Mouse (Mus musculus) midbrain, embryonic 11.5 days (tissue): ENCODE measurements at regions not wholly inside any gene's neighbourhood (a gene's known extent, or its start where the extent isn't known, plus 50 kb on each side); places are given as distances from the start of the nearest gene placed in this dataset.
"Not testable (repeated sequence)": the region's sequence is repeated elsewhere in the genome, so short reads cannot be mapped to it uniquely, and the experiment has no call there.

ENCODE experiments used
- ATAC-seq: fragments of 200-750 bp; cut with Nextera tagmentation; 2 replicates; pipeline ENCODE4 v1.8.0; 2017; ENCODE audit warnings: moderate TSS enrichment, moderate library complexity; ENCODE audit not compliant: low FRiP score
- DNase-seq: peaks from one replicate; pipeline ENCODE4 v3.0.0; 2015; ENCODE audit warnings: low spot score; ENCODE audit errors: missing footprints
- H3K27ac ChIP-seq: fragments of 300-500 bp; sonication (generic); 2 replicates; pipeline ENCODE4 v1.5.1; 2014; ENCODE audit warnings: low read depth, low read length
- H3K27me3 ChIP-seq: fragments of 300-500 bp; sonication (generic); 2 replicates; pipeline ENCODE4 v1.6.1; 2014; ENCODE audit warnings: mild to moderate bottlenecking, low read length, moderate library complexity, mixed read lengths; ENCODE audit not compliant: control insufficient read depth, insufficient read depth
- H3K36me3 ChIP-seq: fragments of 300-500 bp; sonication (generic); 2 replicates; pipeline ENCODE4 v1.6.1; 2014; ENCODE audit warnings: mild to moderate bottlenecking, low read length, moderate library complexity, mixed read lengths; ENCODE audit not compliant: control insufficient read depth, insufficient read depth
- H3K4me1 ChIP-seq: fragments of 300-500 bp; sonication (generic); 2 replicates; pipeline ENCODE4 v1.6.1; 2014; ENCODE audit warnings: low read length; ENCODE audit not compliant: control insufficient read depth, insufficient read depth
- H3K4me2 ChIP-seq: fragments of 300-500 bp; sonication (generic); 2 replicates; pipeline ENCODE4 v1.6.1; 2014; ENCODE audit warnings: mild to moderate bottlenecking, moderate library complexity
- H3K4me3 ChIP-seq: fragments of 300-500 bp; sonication (generic); 2 replicates; pipeline ENCODE4 v1.5.1; 2014; ENCODE audit warnings: low read depth, low read length
- H3K9ac ChIP-seq: fragments of 300-500 bp; sonication (generic); 2 replicates; pipeline ENCODE4 v1.6.1; 2014; ENCODE audit warnings: low read length
- H3K9me3 ChIP-seq: fragments of 300-500 bp; sonication (generic); 2 replicates; pipeline ENCODE4 v1.6.1; 2016; ENCODE audit warnings: low read length; ENCODE audit not compliant: control insufficient read depth
- WGBS: fragments of 180-500 bp; shearing (Covaris S2); extraction: QIAGEN DNeasy Blood & Tissue Kit; methylation state at CpG from one replicate; pipeline ENCODE4 v1.1.7; 2014; 5-methylcytosine and 5-hydroxymethylcytosine counted together

DNA sequence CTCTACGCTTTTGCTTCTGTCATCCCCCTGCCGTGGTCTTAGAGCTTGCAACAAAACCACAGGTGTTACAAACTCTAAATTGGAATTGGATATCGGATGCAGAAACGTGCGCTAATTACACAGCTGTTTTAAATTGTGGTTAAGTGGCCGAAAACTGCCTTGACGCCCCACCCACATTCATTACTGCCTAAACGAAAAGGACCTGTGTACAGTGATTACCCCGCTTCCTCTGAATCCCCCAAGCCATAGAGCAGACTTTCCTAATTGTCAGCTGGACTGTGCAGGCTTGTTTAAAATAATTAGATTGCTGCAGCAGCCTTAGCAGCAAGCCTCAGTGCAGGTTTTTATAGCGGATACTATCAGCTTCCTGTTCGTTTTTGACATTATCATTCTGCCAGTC is 94.7 kb downstream of the Cxxc4 start:
- no peak overlapping the region; the same call in 1 of the 2 replicates for H3K9ac ChIP-seq

DNA sequence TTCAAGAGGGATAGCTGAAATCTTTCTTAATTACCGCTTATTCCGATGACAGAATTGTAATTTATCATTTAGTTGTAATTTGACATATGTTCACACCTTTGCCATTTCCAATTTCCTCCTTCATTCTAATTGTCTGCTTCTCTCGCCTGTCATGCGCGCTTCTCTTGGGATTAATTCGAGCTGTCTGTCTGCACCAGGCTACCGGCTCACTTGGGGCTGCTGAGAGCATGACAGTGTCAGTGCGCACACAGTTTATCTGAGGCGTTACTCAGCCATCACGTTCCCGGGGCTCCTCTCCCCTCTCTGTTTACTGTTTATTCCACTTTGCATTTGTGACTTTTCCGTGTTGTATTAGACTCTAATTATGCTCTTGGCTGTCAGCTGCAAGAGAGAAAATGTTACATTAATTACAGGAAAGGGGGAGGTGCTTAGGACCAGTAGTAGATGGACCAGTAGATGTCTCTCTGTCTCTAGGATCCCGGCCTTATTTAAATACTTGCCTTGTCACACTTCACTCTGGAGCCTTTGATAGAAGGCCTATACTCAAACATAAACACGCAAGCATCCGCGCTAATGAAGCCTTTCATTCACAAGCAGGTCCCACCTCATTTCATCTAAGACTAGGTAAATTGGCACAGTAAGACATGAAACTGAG is 95.3 kb downstream of the Cxxc4 start:
- H3K9me3 ChIP-seq: no peaks in the 10 kb centered on the region
- H3K9ac ChIP-seq: no peak overlapping the region; the same call in 1 of the 2 replicates
- DNase-seq: no peak
- peak; percentile 80 for ATAC-seq
- peak overlapping the region; percentile 12 for H3K4me2 ChIP-seq
- no peaks in the 10 kb centered on the region for H3K36me3 ChIP-seq
- no peak overlapping the region for H3K4me3 ChIP-seq
- no peaks in the 10 kb centered on the region for H3K27me3 ChIP-seq
- 51% methylated on average over 16 of the region's 16 CpGs for WGBS
- H3K27ac ChIP-seq: no peak overlapping the region
- H3K4me1 ChIP-seq: no peaks in the 10 kb centered on the region; the same call in 1 of the 2 replicates

More for the DNA sequence above, 94.7 kb downstream of the Cxxc4 start:
- Histone ChIP-seq H3K4me1 (no peaks in the 10 kb centered on the region; the same call in 1 of the 2 replicates), H3K4me2 (peak overlapping the region; percentile 12), H3K4me3 (no peak overlapping the region), H3K27me3 (no peaks in the 10 kb centered on the region), H3K9me3 (no peaks in the 10 kb centered on the region), H3K36me3 (no peaks in the 10 kb centered on the region), H3K27ac (no peak overlapping the region)
- 67% methylated on average over 11 of the region's 11 CpGs for WGBS
- ATAC-seq: peak; percentile 39; the same call in 1 of the 2 replicates
- no peak for DNase-seq

DNA sequence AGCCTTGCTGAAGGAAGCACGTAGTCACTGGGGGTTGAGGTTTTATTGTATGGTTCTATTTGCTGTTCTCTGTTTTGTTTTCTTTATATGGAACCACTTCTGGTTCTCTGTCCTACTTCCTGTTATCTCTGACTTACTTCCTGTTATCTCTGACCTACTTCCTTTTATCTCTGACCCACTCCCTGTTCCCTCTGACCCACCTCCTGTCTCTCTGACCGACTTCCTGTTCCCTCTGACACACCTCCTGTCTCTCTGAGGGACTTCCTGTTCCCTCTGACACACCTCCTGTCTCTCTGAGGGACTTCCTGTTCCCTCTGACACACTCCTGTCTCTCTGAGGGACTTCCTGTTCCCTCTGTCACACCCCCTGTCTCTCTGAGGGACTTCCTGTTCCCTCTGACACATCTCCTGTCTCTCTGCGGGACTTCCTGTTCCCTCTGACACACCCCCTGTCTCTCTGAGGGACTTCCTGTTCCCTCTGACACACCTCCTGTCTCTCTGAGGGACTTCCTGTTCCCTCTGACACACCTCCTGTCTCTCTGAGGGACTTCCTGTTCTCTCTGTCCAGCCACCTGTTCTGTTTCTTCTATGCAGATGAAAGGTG is 102.9 kb downstream of the Cxxc4 start:
- H3K27ac ChIP-seq, H3K9me3 ChIP-seq, ATAC-seq, H3K9ac ChIP-seq, DNase-seq, H3K4me2 ChIP-seq, H3K4me1 ChIP-seq, H3K4me3 ChIP-seq, H3K36me3 ChIP-seq, H3K27me3 ChIP-seq: not testable (repeated sequence)
- WGBS: 86% methylated on average over 3 of the region's 3 CpGs

DNA sequence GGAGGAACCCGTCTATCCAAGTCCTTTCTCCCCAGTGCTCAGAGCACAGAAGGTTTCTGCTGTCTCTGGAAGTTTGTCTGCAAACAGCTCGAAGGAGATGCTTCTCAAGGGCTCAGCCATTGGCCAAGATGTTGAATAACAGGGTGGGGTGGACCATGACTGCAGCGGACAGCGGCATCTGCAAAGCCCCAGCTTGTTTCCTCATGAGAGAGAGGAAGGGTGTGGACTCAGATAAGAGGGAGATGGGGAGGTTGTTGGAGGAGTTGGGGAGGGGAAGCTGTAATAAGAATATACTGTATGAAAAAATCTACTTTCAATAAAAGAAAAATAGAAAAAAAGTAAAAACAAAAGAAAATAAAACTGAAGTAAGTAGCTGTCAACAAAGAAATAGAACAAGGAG is 129.7 kb downstream of the Cxxc4 start:
- no peak for DNase-seq
- Histone ChIP-seq H3K27me3 (no peaks in the 10 kb centered on the region), H3K9me3 (no peaks in the 10 kb centered on the region), H3K4me2 (no peak overlapping the region), H3K4me3 (no peak overlapping the region), H3K36me3 (no peaks in the 10 kb centered on the region), H3K9ac (no peak overlapping the region), H3K4me1 (peaks cover 6% of the 10 kb centered on the region), H3K27ac (no peak overlapping the region)
- no peak for ATAC-seq
- 85% methylated on average over 4 of the region's 4 CpGs for WGBS

DNA sequence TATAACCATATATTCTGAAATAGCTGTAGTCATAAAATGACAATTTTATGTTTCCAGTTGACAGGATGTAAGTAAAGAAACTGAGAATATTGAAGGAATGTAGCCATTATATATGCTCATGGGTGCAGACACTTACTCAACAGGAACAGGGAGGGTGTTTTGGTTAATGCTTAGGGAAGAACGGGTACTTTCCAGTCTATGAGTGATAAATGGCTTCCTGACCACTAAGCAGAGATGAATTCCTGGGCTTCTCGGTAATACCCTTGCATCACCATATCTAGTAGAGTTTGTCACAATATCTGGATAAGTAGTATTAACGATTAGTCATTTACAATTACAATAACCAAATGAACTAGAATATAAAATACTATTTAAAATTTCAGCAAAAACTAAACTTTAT is 130.5 kb downstream of the Cxxc4 start:
- H3K4me2 ChIP-seq: no peak overlapping the region
- H3K27ac ChIP-seq: no peak overlapping the region
- 89% methylated on average over 3 of the region's 3 CpGs for WGBS
- no peaks in the 10 kb centered on the region for H3K36me3 ChIP-seq
- H3K9ac ChIP-seq: no peak overlapping the region
- no peaks in the 10 kb centered on the region for H3K9me3 ChIP-seq
- no peaks in the 10 kb centered on the region for H3K27me3 ChIP-seq
- DNase-seq: no peak
- H3K4me1 ChIP-seq: peaks cover 6% of the 10 kb centered on the region
- ATAC-seq: no peak
- no peak overlapping the region for H3K4me3 ChIP-seq

DNA sequence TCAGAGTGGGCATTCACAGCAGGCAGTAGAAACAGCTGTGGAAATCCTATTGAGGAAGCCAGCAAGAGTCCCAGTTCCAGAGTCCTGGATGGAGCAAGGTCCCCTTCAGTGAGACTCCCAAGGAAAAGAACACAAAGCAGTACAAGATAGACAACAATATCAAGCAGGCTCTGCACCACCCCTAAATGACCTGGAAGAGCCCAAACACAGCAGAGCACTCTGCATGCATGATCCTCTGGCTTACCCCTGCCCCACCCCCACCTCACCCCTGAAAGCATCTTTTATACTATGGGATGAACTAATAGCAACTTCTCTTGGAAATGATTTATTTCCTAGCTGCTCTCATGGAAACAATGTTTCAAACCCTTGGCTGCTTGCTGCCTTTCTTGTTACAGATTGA is 132.3 kb downstream of the Cxxc4 start:
- ATAC-seq (peak; percentile 49), DNase-seq (no peak)
- no peaks in the 10 kb centered on the region for H3K9me3 ChIP-seq
- H3K27ac ChIP-seq: no peak overlapping the region
- H3K27me3 ChIP-seq: no peaks in the 10 kb centered on the region
- H3K4me1 ChIP-seq: peaks cover 6% of the 10 kb centered on the region
- H3K4me2 ChIP-seq: no peak overlapping the region
- H3K9ac ChIP-seq: no peak overlapping the region
- no peaks in the 10 kb centered on the region for H3K36me3 ChIP-seq
- H3K4me3 ChIP-seq: no peak overlapping the region

DNA sequence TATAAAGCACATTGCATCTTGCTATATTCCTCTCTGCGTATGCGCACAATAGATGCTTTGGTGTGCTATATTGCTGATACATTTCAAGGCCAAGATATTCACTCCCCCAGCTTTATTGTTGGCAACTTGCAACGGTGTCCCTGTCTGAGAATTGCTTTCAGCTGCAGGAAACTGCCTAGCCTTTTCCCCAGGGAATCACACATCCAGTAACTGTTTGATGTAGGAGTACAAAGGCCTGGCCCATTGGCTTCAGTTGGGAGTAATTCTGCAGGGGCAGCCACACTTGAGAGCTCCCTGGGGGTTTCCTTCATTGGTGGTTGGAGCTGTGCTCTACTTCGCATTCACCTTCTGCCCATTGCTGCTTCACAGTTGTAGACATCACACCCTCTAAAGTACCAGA is 132.8 kb downstream of the Cxxc4 start:
- Histone ChIP-seq H3K9me3 (no peaks in the 10 kb centered on the region), H3K4me2 (no peak overlapping the region), H3K4me3 (no peak overlapping the region), H3K36me3 (no peaks in the 10 kb centered on the region), H3K9ac (no peak overlapping the region), H3K4me1 (peaks cover 6% of the 10 kb centered on the region), H3K27ac (no peak overlapping the region), H3K27me3 (no peaks in the 10 kb centered on the region)
- WGBS: 59% methylated on average over 4 of the region's 4 CpGs
- ATAC-seq (peak; percentile 64; the same call in 1 of the 2 replicates), DNase-seq (no peak)

DNA sequence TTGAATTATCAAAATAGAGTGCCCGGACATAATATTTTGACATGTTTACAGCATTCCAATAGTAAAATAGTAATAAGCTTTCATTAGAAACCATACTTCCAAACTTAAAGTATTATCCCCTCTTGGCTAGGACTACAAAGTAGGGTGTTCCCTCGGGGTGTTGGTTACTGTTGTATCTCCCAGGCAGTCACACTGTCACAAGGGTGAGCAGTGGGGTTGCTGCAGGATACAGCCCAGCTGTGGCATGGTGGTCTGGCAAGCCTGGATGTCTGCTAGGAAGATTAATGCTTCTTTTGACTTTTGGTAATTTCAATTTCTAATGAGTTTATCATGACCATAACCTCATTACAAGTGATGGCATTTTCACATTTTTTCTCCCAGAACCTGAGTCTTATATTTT is 143.3 kb downstream of the Cxxc4 start:
- H3K4me2 ChIP-seq: no peak overlapping the region
- WGBS: 93% methylated on average over 2 of the region's 2 CpGs

DNA sequence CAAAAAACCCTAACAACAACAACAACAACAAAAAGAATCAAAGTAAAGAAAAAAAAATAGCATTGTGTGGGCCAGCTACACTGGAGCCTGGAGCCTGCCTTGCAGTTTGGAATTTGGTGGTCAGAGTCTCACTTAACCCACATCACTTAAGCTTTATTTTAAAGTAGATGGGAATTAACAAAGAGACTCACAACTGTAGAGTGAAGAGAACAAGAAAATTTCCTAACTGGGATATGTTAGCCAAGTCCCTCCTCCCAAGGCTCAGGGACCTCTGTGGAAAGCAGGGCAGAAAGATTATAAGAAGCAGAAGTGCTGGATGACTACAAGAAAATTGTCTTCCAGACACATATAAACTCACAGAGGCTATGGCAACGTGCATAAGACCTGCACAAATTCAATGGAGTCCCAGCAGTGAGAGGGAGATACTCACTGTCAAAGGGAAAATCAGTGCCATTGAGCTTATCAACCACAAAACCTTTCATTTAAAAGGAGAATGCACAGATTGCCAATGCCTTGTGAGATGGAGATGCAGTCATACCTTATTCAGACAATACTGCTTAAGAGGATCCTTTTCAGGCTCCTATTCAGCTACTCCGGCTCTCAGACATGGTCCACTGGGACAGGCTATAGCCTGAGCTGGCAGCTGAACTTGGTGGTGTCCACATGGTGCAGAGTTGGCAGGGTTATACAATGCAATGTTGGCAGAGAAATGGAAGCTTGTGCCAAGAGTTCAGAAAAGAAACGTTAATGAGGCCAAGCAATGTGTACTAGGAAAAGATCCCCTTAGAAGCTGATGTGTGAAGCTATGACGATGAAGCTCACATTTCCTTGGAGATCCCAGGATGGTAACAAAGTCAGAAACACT is 154.4 kb downstream of the Cxxc4 start:
- Histone ChIP-seq H3K4me2 (no peak overlapping the region), H3K27ac (no peak overlapping the region), H3K9me3 (no peaks in the 10 kb centered on the region), H3K27me3 (no peaks in the 10 kb centered on the region), H3K4me3 (no peak overlapping the region), H3K9ac (no peak overlapping the region), H3K36me3 (no peaks in the 10 kb centered on the region), H3K4me1 (no peaks in the 10 kb centered on the region)
- no peak for ATAC-seq
- WGBS: 77% methylated on average over 4 of the region's 4 CpGs
- no peak for DNase-seq

More for the DNA sequence above, 143.3 kb downstream of the Cxxc4 start:
- H3K4me1 ChIP-seq: no peaks in the 10 kb centered on the region
- no peak overlapping the region for H3K4me3 ChIP-seq
- ATAC-seq: no peak
- no peak overlapping the region for H3K27ac ChIP-seq
- no peak for DNase-seq
- no peak overlapping the region for H3K9ac ChIP-seq
- no peaks in the 10 kb centered on the region for H3K9me3 ChIP-seq
- no peaks in the 10 kb centered on the region for H3K27me3 ChIP-seq
- no peaks in the 10 kb centered on the region for H3K36me3 ChIP-seq
